Mouse (Mus musculus) MEL (cell line): ENCODE results near the gene Cirbp. TPM values are rescaled to one million over a fixed set of nuclear protein-coding genes. Genes with fewer than 3 reads are reported as not detected.
A peak's percentile ranks its signal among the peaks of the same experiment; 100 is the strongest.

Experiments used
- DNase-seq: peaks from one replicate; pipeline ENCODE4 v3.0.0; 2011; ENCODE audit warnings: low read depth, low spot score
- H3K27ac ChIP-seq: 2 replicates; pipeline ENCODE4 v1.5.1; 2012; ENCODE audit warnings: low read depth, mild to moderate bottlenecking, control low read depth, low read length, moderate library complexity; ENCODE audit not compliant: control insufficient read depth
- H3K27me3 ChIP-seq, 2 experiments: fragments of 150-350 bp in 1 of 2; sonication (generic) in 1 of 2; 2 replicates each; pipeline ENCODE4 v1.6.1; 2012; ENCODE audit warnings: low read length in 2 of 2, mild to moderate bottlenecking in 2 of 2, improper control_type of control experiment in 1 of 2, moderate library complexity in 1 of 2; ENCODE audit not compliant: insufficient read depth in 2 of 2, control insufficient read depth in 1 of 2
- H3K36me3 ChIP-seq, 2 experiments: 2 replicates each; pipeline ENCODE4 v1.6.1; 2012 to 2014; ENCODE audit warnings: low read length in 2 of 2, improper control_type of control experiment in 1 of 2, inconsistent platforms in 1 of 2, mild to moderate bottlenecking in 1 of 2; ENCODE audit not compliant: insufficient read depth in 2 of 2, control insufficient read depth in 1 of 2
- H3K4me1 ChIP-seq, 2 experiments: fragments of 150-350 bp in 1 of 2; sonication (generic) in 1 of 2; 2 replicates each; pipeline ENCODE4 v1.6.1; 2012; ENCODE audit warnings: low read length in 2 of 2, improper control_type of control experiment in 1 of 2, mild to moderate bottlenecking in 1 of 2; ENCODE audit not compliant: insufficient read depth in 2 of 2, control insufficient read depth in 1 of 2
- H3K4me3 ChIP-seq, 2 experiments: fragments of 150-350 bp in 1 of 2; sonication (generic) in 1 of 2; 2 replicates each; pipeline ENCODE4 v1.5.1; 2012; ENCODE audit warnings: low read depth in 2 of 2, low read length in 2 of 2, mild to moderate bottlenecking in 2 of 2, moderate library complexity in 2 of 2, control low read depth in 1 of 2, improper control_type of control experiment in 1 of 2; ENCODE audit not compliant: control insufficient read depth in 1 of 2, insufficient read depth in 1 of 2
- H3K79me2 ChIP-seq: 2 replicates; pipeline ENCODE4 v1.6.1; 2012; ENCODE audit warnings: mild to moderate bottlenecking, low read length, moderate library complexity; ENCODE audit not compliant: control insufficient read depth, poor library complexity, insufficient read depth
- H3K9ac ChIP-seq: 2 replicates; pipeline ENCODE4 v1.6.1; 2012; ENCODE audit warnings: low read depth, mild to moderate bottlenecking, control low read depth, low read length, moderate library complexity; ENCODE audit not compliant: control insufficient read depth, poor library complexity, severe bottlenecking
- H3K9me3 ChIP-seq: fragments of 150-350 bp; sonication (generic); replicated peaks from 2 replicates; pipeline ENCODE4 v1.6.1; 2012; ENCODE audit warnings: mild to moderate bottlenecking, low read length, improper control_type of control experiment, moderate library complexity; ENCODE audit not compliant: insufficient read depth
- CHD1 ChIP-seq: IDR thresholded peaks from 2 replicates; pipeline ENCODE4 v1.6.1; 2012; ENCODE audit warnings: low read depth, mild to moderate bottlenecking, inconsistent platforms, low read length, improper control_type of control experiment
- CHD2 ChIP-seq: IDR thresholded peaks from 2 replicates; pipeline ENCODE4 v1.6.1; 2011; ENCODE audit warnings: low read length, improper control_type of control experiment
- CTCF ChIP-seq, 3 experiments: IDR thresholded peaks in 2 of 3; conservative IDR thresholded peaks in 1 of 3; 2 replicates each; pipeline ENCODE4 v1.5.1; 2011 to 2012; ENCODE audit warnings: low read length in 3 of 3, low read depth in 2 of 3, mild to moderate bottlenecking in 2 of 3, improper control_type of control experiment in 1 of 3, inconsistent platforms in 1 of 3, mixed read lengths in 1 of 3, moderate library complexity in 1 of 3; ENCODE audit not compliant: control insufficient read depth in 1 of 3, insufficient read depth in 1 of 3, poor library complexity in 1 of 3, severe bottlenecking in 1 of 3
- ELF1 ChIP-seq: IDR thresholded peaks from 2 replicates; pipeline ENCODE4 v1.6.1; 2014; ENCODE audit warnings: low read depth, mild to moderate bottlenecking, inconsistent platforms, low read length, improper control_type of control experiment, moderate library complexity
- EP300 ChIP-seq, 2 experiments: IDR thresholded peaks; 2 replicates each; pipeline ENCODE4 v1.6.1; 2011; ENCODE audit warnings: improper control_type of control experiment in 2 of 2, low read length in 2 of 2, low read depth in 1 of 2, mild to moderate bottlenecking in 1 of 2
- ETS1 ChIP-seq: IDR thresholded peaks from 2 replicates; pipeline ENCODE4 v1.6.1; 2012; ENCODE audit warnings: low read depth, mild to moderate bottlenecking, inconsistent platforms, low read length, improper control_type of control experiment, moderate library complexity
- GATA1 ChIP-seq: IDR thresholded peaks from 2 replicates; pipeline ENCODE4 v1.6.1; 2011; ENCODE audit warnings: low read depth, low read length, improper control_type of control experiment
- HCFC1 ChIP-seq: IDR thresholded peaks from 2 replicates; pipeline ENCODE4 v1.6.1; 2012; ENCODE audit warnings: low read depth, mild to moderate bottlenecking, inconsistent platforms, low read length, improper control_type of control experiment, moderate library complexity
- JUND ChIP-seq: IDR thresholded peaks from 2 replicates; pipeline ENCODE4 v1.6.1; 2011; ENCODE audit warnings: low read depth, mild to moderate bottlenecking, improper control_type of control experiment, low read length
- KAT2A ChIP-seq: conservative IDR thresholded peaks from 2 replicates; pipeline ENCODE4 v1.6.1; 2012; ENCODE audit warnings: low read depth, low read length, improper control_type of control experiment, inconsistent platforms
- MAFK ChIP-seq: IDR thresholded peaks from 2 replicates; pipeline ENCODE4 v1.6.1; 2011; ENCODE audit warnings: low read depth, mild to moderate bottlenecking, low read length, improper control_type of control experiment, borderline replicate concordance
- MAX ChIP-seq: IDR thresholded peaks from 2 replicates; pipeline ENCODE4 v1.6.1; 2011; ENCODE audit warnings: low read length, improper control_type of control experiment
- MAZ ChIP-seq: IDR thresholded peaks from 2 replicates; pipeline ENCODE4 v1.6.1; 2012; ENCODE audit warnings: low read depth, mild to moderate bottlenecking, inconsistent platforms, low read length, improper control_type of control experiment
- MEF2A ChIP-seq: IDR thresholded peaks from 2 replicates; pipeline ENCODE4 v1.6.1; 2014; ENCODE audit warnings: low read depth, mild to moderate bottlenecking, inconsistent platforms, low read length, improper control_type of control experiment; ENCODE audit not compliant: poor library complexity, insufficient replicate concordance, severe bottlenecking; ENCODE audit errors: extremely low read depth
- MXI1 ChIP-seq: IDR thresholded peaks from 2 replicates; pipeline ENCODE4 v1.6.1; 2011; ENCODE audit warnings: mild to moderate bottlenecking, low read depth, low read length, improper control_type of control experiment
- MYB ChIP-seq: IDR thresholded peaks from 2 replicates; pipeline ENCODE4 v1.6.1; 2011; ENCODE audit warnings: mild to moderate bottlenecking, low read depth, low read length, improper control_type of control experiment
- MYC ChIP-seq: IDR thresholded peaks from 2 replicates; pipeline ENCODE4 v1.6.1; 2011; ENCODE audit warnings: low read depth, mild to moderate bottlenecking, low read length, improper control_type of control experiment, moderate library complexity
- NELFE ChIP-seq: IDR thresholded peaks from 2 replicates; pipeline ENCODE4 v1.6.1; 2011; ENCODE audit warnings: low read depth, low read length, improper control_type of control experiment
- NRF1 ChIP-seq: IDR thresholded peaks from 2 replicates; pipeline ENCODE4 v1.6.1; 2014; ENCODE audit warnings: low read depth, mild to moderate bottlenecking, inconsistent platforms, low read length, improper control_type of control experiment, moderate library complexity; ENCODE audit not compliant: poor library complexity, insufficient read depth, severe bottlenecking
- POLR2A ChIP-seq, 2 experiments: IDR thresholded peaks; 2 replicates each; pipeline ENCODE4 v1.6.1; 2011 to 2012; ENCODE audit warnings: low read length in 2 of 2, mild to moderate bottlenecking in 2 of 2, control low read depth in 1 of 2, improper control_type of control experiment in 1 of 2, low read depth in 1 of 2, moderate library complexity in 1 of 2; ENCODE audit not compliant: control insufficient read depth in 1 of 2, insufficient read depth in 1 of 2, poor library complexity in 1 of 2
- POLR2AphosphoS2 ChIP-seq: IDR thresholded peaks from 2 replicates; pipeline ENCODE4 v1.6.1; 2011; ENCODE audit warnings: low read length, improper control_type of control experiment
- POLR2AphosphoS5 ChIP-seq: IDR thresholded peaks from 2 replicates; pipeline ENCODE4 v1.6.1; 2012; ENCODE audit warnings: low read depth, borderline replicate concordance, mild to moderate bottlenecking, inconsistent platforms, low read length, moderate library complexity, mixed read lengths
- RCOR1 ChIP-seq: IDR thresholded peaks from 2 replicates; pipeline ENCODE4 v1.6.1; 2012; ENCODE audit warnings: low read depth, mild to moderate bottlenecking, inconsistent platforms, low read length, improper control_type of control experiment
- SIN3A ChIP-seq: IDR thresholded peaks from 2 replicates; pipeline ENCODE4 v1.6.1; 2012; ENCODE audit warnings: low read length, improper control_type of control experiment, inconsistent platforms
- SMC3 ChIP-seq: IDR thresholded peaks from 2 replicates; pipeline ENCODE4 v1.6.1; 2011; ENCODE audit warnings: low read depth, low read length, improper control_type of control experiment
- TAL1 ChIP-seq: IDR thresholded peaks from 2 replicates; pipeline ENCODE4 v1.6.1; 2012; ENCODE audit warnings: mild to moderate bottlenecking, inconsistent platforms, low read length, moderate library complexity, mixed read lengths
- TBP ChIP-seq: IDR thresholded peaks from 2 replicates; pipeline ENCODE4 v1.8.0; 2011; ENCODE audit warnings: low read depth, low read length, improper control_type of control experiment
- TCF12 ChIP-seq: IDR thresholded peaks from 2 replicates; pipeline ENCODE4 v1.6.1; 2014; ENCODE audit warnings: low read depth, mild to moderate bottlenecking, inconsistent platforms, low read length, improper control_type of control experiment, moderate library complexity
- UBTF ChIP-seq: IDR thresholded peaks from 2 replicates; pipeline ENCODE4 v1.6.1; 2012; ENCODE audit warnings: low read depth, mild to moderate bottlenecking, inconsistent platforms, low read length, improper control_type of control experiment, moderate library complexity, borderline replicate concordance; ENCODE audit not compliant: insufficient read depth
- USF1 ChIP-seq: IDR thresholded peaks from 2 replicates; pipeline ENCODE4 v1.6.1; 2014; ENCODE audit warnings: low read depth, mild to moderate bottlenecking, inconsistent platforms, low read length, improper control_type of control experiment, moderate library complexity
- USF2 ChIP-seq, 2 experiments: IDR thresholded peaks; 2 replicates each; pipeline ENCODE4 v1.6.1; 2011 to 2012; ENCODE audit warnings: improper control_type of control experiment in 2 of 2, low read length in 2 of 2, borderline replicate concordance in 1 of 2, inconsistent platforms in 1 of 2, low read depth in 1 of 2, mild to moderate bottlenecking in 1 of 2; ENCODE audit not compliant: insufficient read depth in 1 of 2
- ZC3H11A ChIP-seq: IDR thresholded peaks from 2 replicates; pipeline ENCODE4 v1.6.1; 2012; ENCODE audit warnings: low read depth, mild to moderate bottlenecking, inconsistent platforms, low read length, improper control_type of control experiment
- ZKSCAN1 ChIP-seq: IDR thresholded peaks from 2 replicates; pipeline ENCODE4 v1.6.1; 2012; ENCODE audit warnings: low read depth, mild to moderate bottlenecking, inconsistent platforms, low read length, improper control_type of control experiment, moderate library complexity
- ZMIZ1 ChIP-seq: IDR thresholded peaks from 2 replicates; pipeline ENCODE4 v1.6.1; 2012; ENCODE audit warnings: low read depth, mild to moderate bottlenecking, inconsistent platforms, low read length, improper control_type of control experiment, moderate library complexity
- ZNF384 ChIP-seq: IDR thresholded peaks from 2 replicates; pipeline ENCODE4 v1.6.1; 2012; ENCODE audit warnings: low read depth, mild to moderate bottlenecking, inconsistent platforms, low read length, improper control_type of control experiment
- polyA plus RNA-seq, 2 experiments: library from polyadenylated mRNA; stranded (reverse) in 1 of 2; unstranded in 1 of 2; fragments of >175 nt in 1 of 2; fragments of >200 nt in 1 of 2; gene quantifications; 2 replicates each; pipeline versions ENCODE4 v1.2.1 to v1.2.4; 2012; ENCODE audit warnings: low replicate concordance in 2 of 2, low read depth in 1 of 2; ENCODE audit not compliant: insufficient read length in 2 of 2, insufficient read depth in 1 of 2, missing spikeins in 1 of 2
- total RNA-seq: library from RNA; depleted of rRNA; stranded (reverse); fragments of 300-350 nt; gene quantifications from 2 replicates; pipeline ENCODE4 v1.2.3, GENCODE M21; 2012

The Cirbp gene
- total and polyA plus RNA-seq, 3 experiments, result 21.2 to 56.6 TPM; not detected in 1

DNA sequence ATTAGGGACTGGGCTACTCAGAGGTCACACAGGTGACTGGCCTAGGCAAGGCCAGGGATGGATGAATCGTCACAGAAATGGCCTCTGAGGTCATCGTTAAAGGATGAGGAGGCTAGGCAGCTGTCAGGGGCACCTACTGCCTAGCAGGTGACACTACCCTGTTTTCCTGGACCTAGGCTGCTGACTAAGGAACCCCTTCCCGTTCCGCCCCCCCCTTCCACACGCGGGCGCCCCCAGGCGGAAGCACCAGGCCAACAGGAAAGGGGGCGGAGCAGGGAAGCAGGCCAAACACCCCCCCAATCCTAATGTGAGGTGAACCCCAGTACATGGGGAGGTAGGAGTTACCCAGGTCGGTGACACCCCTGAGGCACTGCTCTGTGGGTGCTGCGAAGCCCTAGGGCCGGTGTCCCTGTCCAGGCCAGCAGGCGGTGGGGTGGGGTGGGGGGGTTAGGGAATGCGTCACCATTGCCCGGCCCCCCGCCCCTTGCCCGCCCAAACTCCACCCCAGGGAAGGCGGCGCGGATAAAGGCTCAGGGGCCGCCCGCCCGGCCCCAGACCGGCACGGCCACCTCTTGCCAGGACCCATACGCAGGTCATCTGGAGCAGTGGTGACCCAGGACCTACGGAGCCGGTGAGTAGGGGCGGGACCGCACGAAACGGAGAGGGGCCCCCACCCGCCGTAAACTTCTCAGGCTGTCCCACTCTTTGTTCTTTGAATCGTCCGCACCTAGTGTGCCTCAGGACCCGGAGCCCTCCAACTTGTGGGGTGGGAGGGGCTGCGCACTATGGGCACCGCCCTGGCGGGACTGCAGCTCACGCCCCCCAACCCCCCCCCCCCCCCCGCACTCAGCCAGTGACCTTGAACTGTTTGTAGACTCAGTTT, 17.8 kb upstream of the Cirbp start, which contains the start of gene Midn:
Gene Midn, plus strand, starts transcription at position 554 of the 883 bp plus-strand sequence.
- Histone ChIP-seq H3K4me3 (peak within 1 kb of the TSS; percentile 62 to 82), H3K9me3 (no peaks in the 10 kb centered on the region), H3K36me3 (peaks cover 0 to 20% of the 10 kb centered on the region in 2 experiments; a peak in 2 of 4 replicates), H3K9ac (peak within 1 kb of the TSS; percentile 77), H3K27me3 (no peaks in the 10 kb centered on the region), H3K79me2 (peaks cover 44% of the 10 kb centered on the region), H3K27ac (peak within 1 kb of the TSS; percentile 86), H3K4me1 (peaks cover 0 to 52% of the 10 kb centered on the region in 2 experiments; a peak in 2 of 4 replicates)
- peak; percentile 91 for DNase-seq
- TF ChIP-seq JUND, result no peak
- no peak for TF ChIP-seq KAT2A
- peak; percentile 37 to 75 (median 69) for TF ChIP-seq CTCF (IDR thresholded peaks at IDR 0.05 in 2 of 3, conservative IDR thresholded peaks at IDR 0.05 in 1 of 3; ENCODE audit: control insufficient read depth in 1 of 3, insufficient read depth in 1 of 3, low read depth in 2 of 3, low read length in 3 of 3, poor library complexity in 1 of 3, severe bottlenecking in 1 of 3)
- no peak for TF ChIP-seq GATA1
- no peak for TF ChIP-seq MYC
- TF ChIP-seq POLR2AphosphoS5, result no peak
- peak; percentile 93 for TF ChIP-seq NELFE
- TF ChIP-seq MEF2A, result no peak
- TF ChIP-seq SMC3, result peak; percentile 32
- no peak for TF ChIP-seq USF1
- peak; percentile 95; the same call in 1 of the 2 replicates for TF ChIP-seq MAZ
- TF ChIP-seq USF2 (IDR thresholded peaks at IDR 0.05; ENCODE audit: borderline replicate concordance in 1 of 2, insufficient read depth in 1 of 2, low read depth in 1 of 2, low read length in 2 of 2), result no peak
- TF ChIP-seq TCF12, result no peak
- no peak for TF ChIP-seq MXI1
- no peak for TF ChIP-seq NRF1
- TF ChIP-seq TAL1, result no peak
- TF ChIP-seq EP300 (IDR thresholded peaks at IDR 0.05; ENCODE audit: low read depth in 1 of 2, low read length in 2 of 2), result 0 out of 4 replicates have a peak, but pooled peaks of 1 of the 2 experiments have one; percentile 5
- peak; percentile 66 for TF ChIP-seq ELF1
- TF ChIP-seq CHD2, result no peak
- no peak for TF ChIP-seq ZKSCAN1
- 0 out of 2 replicates have a peak, but pooled peaks have one; percentile 9 for TF ChIP-seq ZNF384
- peak; percentile 29 for TF ChIP-seq TBP
- TF ChIP-seq UBTF, result no peak
- TF ChIP-seq HCFC1, result peak; percentile 16; the same call in 1 of the 2 replicates
- no peak for TF ChIP-seq MYB
- TF ChIP-seq MAX, result no peak
- TF ChIP-seq ZMIZ1, result peak; percentile 53; the same call in 1 of the 2 replicates
- TF ChIP-seq POLR2A (IDR thresholded peaks at IDR 0.05; ENCODE audit: control insufficient read depth in 1 of 2, insufficient read depth in 1 of 2, low read depth in 1 of 2, low read length in 2 of 2, poor library complexity in 1 of 2), result peak; percentile 64 to 79; a peak in 2 of 4 replicates
- no peak for TF ChIP-seq MAFK
- no peak for TF ChIP-seq POLR2AphosphoS2
- TF ChIP-seq ZC3H11A, result no peak
- TF ChIP-seq SIN3A, result peak; percentile 43; the same call in 1 of the 2 replicates
- TF ChIP-seq CHD1, result no peak
- 0 out of 2 replicates have a peak, but pooled peaks have one; percentile 27 for TF ChIP-seq ETS1
- TF ChIP-seq RCOR1, result no peak
